Mouse (Mus musculus) layer of hippocampus, adult 18-20 months (tissue): ENCODE results near the gene Ipo11. TPM values are rescaled to one million over a fixed set of nuclear protein-coding genes. Genes with fewer than 3 reads are reported as not detected.
"Not testable (repeated sequence)": the region's sequence is repeated elsewhere in the genome, so short reads cannot be mapped to it uniquely, and the experiment has no call there.

Experiments
- DNase-seq, 2 experiments: peaks; one replicate each; pipeline ENCODE4 v3.0.0; 2022; ENCODE audit warnings: low spot score in 2 of 2
- long read RNA-seq: library from polyadenylated mRNA; stranded (forward); transcript quantifications from one replicate; pipeline ENCODE4 v2.0.0, GENCODE M21; 2021
- total RNA-seq, 2 experiments: library from RNA; stranded (reverse); gene quantifications; 2 replicates each; pipeline ENCODE4 v1.2.3; 2021

Gene Ipo11
- total RNA-seq: 10 to 100 TPM; 59.9 to 61.5 TPM
- long read RNA-seq, full-length matches to known transcripts: 15 of 75 reads
- long read RNA-seq, partial matches to known transcripts: 15 of 75 reads
- long read RNA-seq, other reads (novel, unspliced or antisense): 45 of 75 reads

GRCm38 (mm10) chr13:106936256-106937137 lies at the start of gene Ipo11:
Ipo11 (minus strand) TSS chr13:106936958.
- peak; percentile 89 to 95 for DNase-seq

GRCm38 (mm10) chr13:106961496-106961895 lies 24.7 kb upstream of the Ipo11 start:
- DNase-seq: no peak

- DNase-seq: no peak
These were observed 23.8 kb upstream of the Ipo11 start for GRCm38 (mm10) chr13:106960557-106960956.

GRCm38 (mm10) chr13:106958286-106958685 lies 21.5 kb upstream of the Ipo11 start:
- DNase-seq: no peak

- no peak for DNase-seq
These were observed 20.8 kb upstream of the Ipo11 start for GRCm38 (mm10) chr13:106957554-106957953.

GRCm38 (mm10) chr13:106954880-106955279 lies 18.1 kb upstream of the Ipo11 start:
- no peak for DNase-seq

GRCm38 (mm10) chr13:106947583-106947982 lies 10.8 kb upstream of the Ipo11 start:
- DNase-seq: no peak

- DNase-seq: peak; percentile 96 to 97
These were observed 10.1 kb upstream of the Ipo11 start, which contains the start of gene Dimt1 for GRCm38 (mm10) chr13:106946594-106947540. Dimt1 (plus strand) TSS chr13:106947127.

- DNase-seq: no peak
These were observed 8.8 kb upstream of the Ipo11 start for GRCm38 (mm10) chr13:106945518-106945917.

GRCm38 (mm10) chr13:106942721-106943120 lies 6.0 kb upstream of the Ipo11 start:
- DNase-seq: no peak

- DNase-seq: no peak
These were observed 4.6 kb upstream of the Ipo11 start for GRCm38 (mm10) chr13:106941211-106941976.

GRCm38 (mm10) chr13:106937138-106937472 lies 347 bp upstream of the Ipo11 start:
- DNase-seq: no peak

- DNase-seq: no peak
These were observed 895 bp downstream of the Ipo11 start for GRCm38 (mm10) chr13:106935871-106936255.

- DNase-seq: no peak
These were observed 7.6 kb downstream of the Ipo11 start for GRCm38 (mm10) chr13:106929201-106929600.

- DNase-seq: no peak
These were observed 8.5 kb downstream of the Ipo11 start for GRCm38 (mm10) chr13:106928296-106928695.

- DNase-seq: not testable (repeated sequence)
These were observed 10.8 kb downstream of the Ipo11 start for GRCm38 (mm10) chr13:106925921-106926320.

- DNase-seq: peak in 1 of 2 experiments; percentile 65
These were observed 18.3 kb downstream of the Ipo11 start for GRCm38 (mm10) chr13:106918322-106919050.

GRCm38 (mm10) chr13:106913125-106913736 lies 23.5 kb downstream of the Ipo11 start:
- DNase-seq: no peak

GRCm38 (mm10) chr13:106910096-106910495 lies 26.7 kb downstream of the Ipo11 start:
- DNase-seq: no peak

GRCm38 (mm10) chr13:106907273-106907672 lies 29.5 kb downstream of the Ipo11 start:
- DNase-seq: no peak
